Mouse (Mus musculus): ENCODE results near the gene Scamp1. TPM values are rescaled to one million over a fixed set of nuclear protein-coding genes. Genes with fewer than 3 reads are reported as not detected.
"Not testable (repeated sequence)": the region's sequence is repeated elsewhere in the genome, so short reads cannot be mapped to it uniquely, and the experiment has no call there.

Gene Scamp1
- 10 to 100 TPM; 19.0 to 22.5 TPM for total RNA-seq (2021)
- long read RNA-seq, experiment 1, full-length matches to known transcripts: 34 of 43 reads
- long read RNA-seq, experiment 1, partial matches to known transcripts: 3 of 43 reads
- long read RNA-seq, experiment 1, other reads (novel, unspliced or antisense): 6 of 43 reads
- long read RNA-seq, experiment 2, full-length matches to known transcripts: 39 of 42 reads
- long read RNA-seq, experiment 2, partial matches to known transcripts: 2 of 42 reads
- long read RNA-seq, experiment 2, other reads (novel, unspliced or antisense): 1 of 42 reads

DNA sequence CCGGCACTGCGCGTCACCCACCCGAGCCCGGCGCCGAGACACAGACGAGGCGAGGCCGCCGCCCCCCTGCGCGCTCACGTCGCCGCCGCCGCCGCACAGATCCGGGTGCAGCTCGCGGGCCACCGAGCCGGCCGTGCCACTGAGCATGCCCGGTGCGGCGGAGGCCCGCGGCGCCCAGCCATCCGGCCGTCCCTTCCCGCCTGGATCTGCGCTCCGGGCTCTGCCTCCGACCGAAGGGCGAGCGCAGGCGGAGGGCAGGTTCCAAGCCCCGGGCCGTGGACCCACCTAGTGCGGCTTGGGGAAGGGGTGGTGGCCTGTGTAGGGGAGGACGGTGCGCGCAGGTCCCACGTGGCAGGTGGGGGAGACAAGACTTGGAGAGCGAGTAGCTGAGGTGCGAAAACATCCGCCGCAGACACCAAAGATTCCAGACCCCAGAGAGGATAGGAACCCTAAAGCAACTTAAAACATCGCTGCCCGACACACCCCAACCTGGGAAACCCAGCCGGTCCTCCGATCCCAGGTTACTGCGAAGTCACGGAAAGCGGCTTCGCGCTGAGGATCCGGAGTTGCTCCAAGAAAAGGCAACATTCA lies at the start of gene Scamp1:
Gene Scamp1, minus strand, starts transcription at position 577 of the 591 bp plus-strand sequence.
- peak; percentile 92 for DNase-seq

- DNase-seq: no peak
Observed at GRCm38 (mm10) chr13:94330392-94330979, 44.8 kb upstream of the Scamp1 start.

DNA sequence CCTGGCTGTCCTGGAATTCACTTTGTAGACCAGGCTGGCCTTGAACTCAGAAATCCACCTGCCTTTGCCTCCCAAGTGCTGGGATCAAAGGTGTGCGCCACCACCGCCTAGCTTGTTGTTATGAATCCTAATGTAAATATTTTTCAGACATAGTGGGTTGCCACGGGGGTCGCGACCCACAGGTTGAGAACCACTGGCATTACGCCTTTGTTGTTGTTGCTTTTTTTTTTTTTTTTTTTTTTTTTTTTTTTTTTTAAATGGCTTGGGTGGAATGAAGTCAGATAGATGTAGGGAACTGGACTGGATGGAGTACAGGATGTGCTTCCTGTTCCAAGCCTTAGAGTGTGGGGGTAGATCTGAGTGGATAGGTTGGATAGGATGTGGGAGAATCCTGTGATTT lies 43.3 kb upstream of the Scamp1 start:
- DNase-seq: not testable (repeated sequence)

DNA sequence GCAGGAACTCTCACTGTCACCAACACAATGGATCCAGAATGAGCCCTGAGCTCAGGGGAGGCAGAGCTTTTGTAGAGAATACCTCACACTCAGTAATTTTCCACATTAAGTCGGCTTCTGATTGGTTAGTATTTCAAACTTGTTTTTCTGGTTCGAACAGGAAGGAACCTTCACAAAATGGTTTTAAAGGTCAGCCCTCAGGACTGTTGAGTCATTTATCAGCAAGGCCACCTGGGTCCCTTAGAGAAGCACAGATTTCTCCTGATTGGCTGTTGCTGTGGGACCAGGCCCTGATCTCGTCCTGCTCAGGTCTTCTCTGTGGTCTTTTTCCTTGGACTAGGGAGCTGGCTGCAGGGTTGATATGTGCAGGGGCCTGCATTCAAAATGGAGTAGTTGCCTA lies 42.4 kb upstream of the Scamp1 start:
- DNase-seq: no peak

- no peak for DNase-seq
Observed at GRCm38 (mm10) chr13:94322475-94322874, 36.8 kb upstream of the Scamp1 start.

DNA sequence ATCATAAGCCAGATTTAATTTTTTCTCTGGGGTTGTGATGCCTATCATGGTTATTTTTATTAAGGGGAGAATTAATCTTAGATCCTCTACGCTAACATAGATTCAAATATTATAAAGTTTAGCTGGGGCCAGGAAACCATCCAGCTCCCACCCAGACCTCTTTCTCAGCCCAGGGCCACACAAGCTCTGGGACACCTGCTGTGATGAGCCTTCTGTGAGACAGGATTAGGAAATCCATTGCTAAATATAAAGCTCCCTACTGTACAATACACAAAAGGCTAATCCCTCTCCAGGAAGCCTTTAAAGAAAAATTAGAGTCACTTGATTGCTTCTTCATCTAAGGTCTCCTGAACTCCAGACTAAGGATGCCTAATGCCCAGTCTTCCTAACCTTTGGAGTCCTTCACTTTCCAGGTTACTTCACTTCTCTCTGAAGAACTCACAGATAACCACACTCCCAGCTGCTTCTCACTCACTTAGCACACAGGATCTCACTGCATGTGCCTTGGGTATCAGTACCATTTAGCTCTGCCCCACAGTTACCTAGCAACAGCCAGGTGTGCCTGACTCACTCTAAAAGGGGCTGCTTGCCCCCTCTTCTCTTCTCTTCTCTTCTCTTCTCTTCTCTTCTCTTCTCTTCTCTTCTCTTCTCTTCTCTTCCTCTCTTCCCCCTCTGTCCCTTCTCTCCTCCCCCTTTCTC lies 35.6 kb upstream of the Scamp1 start:
- DNase-seq: no peak

DNA sequence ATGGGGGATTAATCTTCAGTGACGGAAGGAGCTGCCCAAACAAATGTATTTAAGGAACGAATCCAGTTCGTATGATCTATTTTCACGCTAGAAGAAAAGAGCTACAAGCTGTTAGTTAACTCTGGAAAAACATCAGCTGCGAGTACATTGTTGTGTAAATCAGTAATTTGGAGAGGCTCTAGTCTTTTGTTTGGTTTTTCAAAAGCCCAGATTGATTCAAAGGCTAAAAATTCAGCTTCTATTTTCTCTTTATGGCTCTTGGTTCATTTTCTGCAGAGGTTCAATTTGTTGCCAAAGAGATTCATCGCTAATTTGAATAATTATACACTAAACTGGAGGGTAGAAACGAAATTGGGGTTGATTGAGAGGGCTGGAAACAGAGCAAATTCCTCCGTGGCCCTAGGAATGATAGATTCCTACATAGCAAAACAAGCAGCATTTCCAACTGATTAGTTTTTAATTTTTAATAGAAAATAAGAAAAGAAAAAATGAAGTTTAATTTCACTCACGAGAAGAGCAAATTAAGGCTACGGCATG lies 31.4 kb upstream of the Scamp1 start:
- DNase-seq: no peak

- DNase-seq: not testable (repeated sequence)
Observed at GRCm38 (mm10) chr13:94312812-94313211, 27.2 kb upstream of the Scamp1 start.

DNA sequence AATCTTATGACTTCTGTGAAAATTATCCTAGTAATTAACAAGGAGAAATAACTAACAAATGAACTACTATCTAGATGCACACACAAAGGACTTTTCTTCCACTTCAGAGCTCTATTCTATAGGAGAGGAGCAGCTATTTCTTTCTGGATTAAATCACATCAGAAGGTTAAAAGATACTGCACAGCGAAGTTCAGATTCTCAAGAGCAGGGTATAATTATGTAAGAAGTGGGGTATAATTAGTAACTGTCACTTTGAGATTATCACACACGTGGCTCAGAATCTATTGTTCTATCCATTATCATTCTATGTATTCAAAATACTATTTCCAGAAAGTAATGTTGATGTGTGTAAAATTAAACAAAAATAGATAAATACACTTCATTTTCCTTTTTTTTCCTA lies 22.6 kb upstream of the Scamp1 start:
- DNase-seq: no peak

DNA sequence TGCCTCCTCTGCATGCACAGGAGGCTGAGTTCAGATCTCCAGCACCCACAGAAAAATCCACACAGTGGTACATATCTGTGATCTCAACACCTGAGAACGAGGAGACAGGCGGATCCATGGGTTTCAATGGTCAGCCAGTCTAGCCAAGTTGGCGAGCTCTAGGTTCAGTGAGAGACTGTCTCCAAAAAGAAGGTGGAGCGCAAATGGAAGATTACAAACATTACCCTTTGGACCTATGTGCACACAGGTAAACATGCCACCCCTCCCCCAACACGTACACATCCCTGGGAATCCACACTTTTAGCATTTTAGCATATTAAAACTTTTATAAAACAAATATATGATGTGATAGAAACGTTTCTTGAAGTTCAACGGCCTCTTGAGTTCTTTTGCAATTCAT lies 21.9 kb upstream of the Scamp1 start:
- no peak for DNase-seq

DNA sequence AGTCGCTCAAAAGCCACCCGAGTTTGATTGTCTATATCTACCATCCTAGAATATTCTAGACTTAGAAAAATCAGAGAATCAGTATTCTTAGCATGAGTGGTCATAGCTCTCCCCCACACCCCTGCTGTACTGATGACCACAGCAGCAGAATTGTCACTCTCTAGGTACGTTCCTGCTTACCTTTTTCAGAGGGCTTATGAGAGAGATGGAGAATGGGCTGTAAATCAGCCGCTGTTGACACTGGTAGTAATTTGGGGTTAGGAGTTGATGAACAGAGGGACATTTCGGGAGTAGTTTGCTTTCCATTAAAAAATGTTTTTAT lies 21.3 kb upstream of the Scamp1 start:
- no peak for DNase-seq

DNA sequence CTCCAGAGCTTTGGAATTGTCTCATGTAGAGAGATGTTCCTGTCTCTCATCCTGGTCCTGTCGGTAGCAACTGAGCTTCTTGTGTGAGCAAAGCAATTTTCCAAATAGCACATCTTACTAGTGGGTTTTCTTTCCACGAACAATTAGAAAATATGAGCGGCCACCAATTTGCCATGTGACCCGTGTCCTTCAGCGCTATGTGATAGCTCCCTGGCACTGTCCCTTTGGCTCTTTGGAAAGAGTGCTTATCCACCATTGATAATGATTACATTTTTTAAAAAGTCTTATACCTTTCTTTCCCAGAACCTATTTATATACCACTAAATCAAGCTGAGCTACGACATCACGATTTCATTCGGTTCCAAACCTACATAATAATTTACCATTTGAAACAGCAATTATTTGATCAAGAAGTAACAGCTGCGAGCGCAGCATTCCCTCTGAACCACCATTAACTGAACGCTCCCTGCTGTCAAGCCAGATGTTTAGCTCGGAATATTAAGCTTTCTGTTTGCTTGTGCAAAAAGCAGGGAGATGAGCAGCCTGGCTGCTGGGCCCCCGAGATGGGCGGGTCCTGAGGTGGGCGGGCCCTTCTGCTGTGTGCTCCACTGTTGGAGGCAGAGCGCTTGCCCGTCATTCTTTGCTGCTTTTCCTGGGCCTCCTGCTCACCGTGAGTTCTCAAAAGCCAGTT lies 20.8 kb upstream of the Scamp1 start:
- peak; percentile 51 for DNase-seq

- no peak for DNase-seq
Observed at GRCm38 (mm10) chr13:94300946-94301538, 15.4 kb upstream of the Scamp1 start.

DNA sequence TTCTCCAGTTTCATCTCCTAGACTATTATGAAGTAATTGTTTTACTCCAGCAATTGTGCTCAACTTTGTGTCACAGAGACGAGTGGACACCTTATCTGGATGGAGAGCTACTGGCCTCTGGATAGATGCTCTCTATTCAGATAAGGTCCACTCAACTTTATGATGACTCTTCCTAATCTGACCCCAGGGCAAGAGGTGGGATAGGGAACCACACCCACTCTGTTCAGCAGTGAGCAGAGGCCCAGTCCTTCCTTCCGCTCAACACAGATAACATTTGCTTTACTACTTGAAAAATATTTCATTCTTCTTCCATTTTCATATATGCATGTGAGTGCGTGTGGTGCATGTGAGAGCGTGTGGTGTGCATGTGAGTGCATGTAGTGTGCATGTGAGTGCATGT lies 14.6 kb upstream of the Scamp1 start:
- no peak for DNase-seq

DNA sequence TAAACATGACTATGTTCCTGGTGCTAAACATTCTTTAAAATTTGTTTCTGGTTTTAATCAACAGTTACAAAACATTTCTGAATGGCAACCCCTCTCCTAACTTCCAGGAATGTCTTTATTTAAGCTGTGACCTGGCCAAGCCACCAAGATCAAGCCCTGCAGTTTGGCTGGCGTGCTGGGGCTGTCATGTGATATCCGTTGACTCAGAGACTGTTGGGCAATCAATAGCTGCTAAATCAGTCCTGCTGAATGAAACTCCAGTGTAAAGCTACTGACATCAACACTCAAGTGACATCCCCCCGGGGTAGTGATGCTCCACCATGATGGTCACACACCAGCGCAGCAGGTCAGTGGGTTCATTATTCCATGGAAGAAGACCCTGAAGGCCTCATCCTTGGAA lies 12.7 kb upstream of the Scamp1 start:
- peak; percentile 13 for DNase-seq

GRCm38 (mm10) chr13:94296371-94296770 lies 10.7 kb upstream of the Scamp1 start:
- no peak for DNase-seq

- DNase-seq: no peak
Observed at GRCm38 (mm10) chr13:94295922-94296321, 10.3 kb upstream of the Scamp1 start.

DNA sequence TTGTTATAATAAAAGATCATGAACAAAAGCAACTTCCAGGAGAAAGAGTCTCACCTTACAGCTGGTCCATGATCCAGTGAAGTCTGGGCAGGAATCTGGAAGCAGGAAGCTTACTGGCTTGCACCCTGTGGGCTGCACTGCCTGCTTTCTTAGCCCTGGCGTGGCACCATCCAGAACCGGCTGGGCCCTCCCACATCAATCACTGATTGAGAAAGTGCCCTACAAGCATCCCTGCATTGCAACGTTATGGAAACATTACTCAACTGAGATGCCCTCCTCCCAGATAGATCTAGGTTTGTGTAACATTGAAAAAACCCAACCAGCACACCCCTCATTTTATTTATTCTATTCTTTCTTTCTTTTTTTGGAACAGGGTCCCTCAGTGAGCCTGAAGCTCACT lies 9.2 kb upstream of the Scamp1 start:
- DNase-seq: no peak

DNA sequence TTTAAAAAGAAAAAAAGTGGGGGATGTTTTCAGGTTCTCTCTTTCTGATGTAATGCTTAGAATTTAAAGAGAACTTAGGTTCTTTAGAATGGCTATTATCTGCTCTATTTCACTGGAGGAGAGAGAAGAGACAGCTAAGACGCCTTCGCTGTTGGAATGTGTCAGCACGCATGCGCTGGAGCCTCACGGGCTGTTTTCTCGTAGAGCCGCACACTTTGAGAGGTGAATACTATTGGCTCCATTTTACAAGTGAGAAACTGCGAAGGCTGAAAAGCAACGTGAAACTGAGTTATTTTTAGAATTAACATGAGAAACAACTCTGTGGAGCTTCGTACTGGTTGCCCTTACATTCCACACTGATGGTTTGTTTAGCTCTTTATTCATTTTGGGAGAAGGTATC lies 8.3 kb upstream of the Scamp1 start:
- DNase-seq: no peak

- DNase-seq: no peak
Observed at GRCm38 (mm10) chr13:94286195-94286594, 538 bp upstream of the Scamp1 start.

GRCm38 (mm10) chr13:94284543-94285269 lies 951 bp downstream of the Scamp1 start:
- peak; percentile 46 for DNase-seq
